Mouse (Mus musculus) cerebellum, postnatal 14 days (tissue): Measurements from ENCODE around the gene Gm12789.
A peak's percentile ranks its signal among the peaks of the same experiment; 100 is the strongest.
"Not testable (repeated sequence)": the region's sequence is repeated elsewhere in the genome, so short reads cannot be mapped to it uniquely, and the experiment has no call there.

Experiments
- DNase-seq, 2 experiments: peaks; one replicate each; pipeline ENCODE4 v3.0.0; 2021; ENCODE audit warnings: mixed read lengths in 2 of 2

Gm12789 gene

GRCm38 (mm10) chr4:101986326-101986725 lies at the start of gene Gm12789:
Gene Gm12789, plus strand, starts transcription at chr4:101986626.
- not testable (repeated sequence) for DNase-seq

GRCm38 (mm10) chr4:101940107-101940506 lies 46.3 kb upstream of the Gm12789 start, which contains the start of gene Gm12794:
Gene Gm12794, plus strand, starts transcription at chr4:101940407.
- not testable (repeated sequence) for DNase-seq

- DNase-seq: not testable (repeated sequence)
Measured at GRCm38 (mm10) chr4:101980949-101981348, 5.5 kb upstream of the Gm12789 start, which contains the start of gene Gm12790. Gene Gm12790, minus strand, starts transcription at chr4:101981049.

DNA sequence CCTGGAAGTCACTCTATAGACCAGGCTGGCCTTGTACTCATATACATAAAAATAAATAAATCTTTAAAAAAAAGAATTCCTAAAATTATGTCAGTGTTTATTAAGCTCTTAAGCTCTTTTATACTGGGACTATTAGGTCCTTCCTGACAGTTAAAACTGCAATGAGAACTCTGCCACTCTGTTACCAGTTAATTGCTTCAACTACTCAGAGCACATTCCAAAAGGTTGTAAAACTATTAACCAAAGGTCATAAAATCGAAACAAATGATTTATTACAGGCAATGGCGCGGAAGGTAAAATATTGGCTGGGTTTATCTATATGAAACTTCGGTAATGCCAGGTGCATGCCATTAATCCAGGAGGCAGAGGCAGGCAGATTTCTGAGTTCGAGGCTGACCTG lies 748 bp upstream of the Gm12789 start:
- no peak for DNase-seq

- DNase-seq: no peak
Measured at GRCm38 (mm10) chr4:101997426-101997825, 11.0 kb downstream of the Gm12789 start.

DNA sequence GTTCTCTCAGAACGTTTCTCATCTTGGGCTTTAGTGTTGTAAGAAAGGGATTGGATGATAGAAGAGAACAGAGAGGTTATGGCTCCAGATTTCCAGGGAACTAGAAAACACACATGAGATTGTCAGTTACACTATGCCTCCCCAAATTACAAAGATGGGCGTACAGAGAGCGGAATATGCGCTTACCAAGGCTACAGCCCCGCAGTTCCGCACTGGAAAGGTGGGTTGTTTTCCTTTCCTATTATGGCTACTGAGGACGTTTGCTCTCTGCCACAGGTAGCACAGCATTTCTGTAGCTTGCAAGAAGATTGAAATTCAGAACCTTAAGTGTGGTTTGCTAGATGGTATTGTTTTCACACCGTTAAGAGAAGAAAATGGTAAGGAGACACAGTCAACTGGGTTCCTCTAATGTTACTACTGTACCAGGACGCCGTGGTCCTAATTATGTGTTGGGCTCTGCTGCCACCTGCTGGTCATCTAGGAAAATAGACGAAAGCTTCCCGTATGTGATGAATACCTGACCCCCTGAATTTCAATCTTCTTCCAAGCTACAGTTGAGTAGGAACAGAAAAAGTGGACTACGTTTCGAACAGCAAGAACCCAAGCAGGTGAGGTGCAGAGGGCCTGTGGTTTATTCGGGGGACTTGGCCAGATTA lies 12.0 kb downstream of the Gm12789 start:
- DNase-seq: peak; percentile 86 to 88

DNA sequence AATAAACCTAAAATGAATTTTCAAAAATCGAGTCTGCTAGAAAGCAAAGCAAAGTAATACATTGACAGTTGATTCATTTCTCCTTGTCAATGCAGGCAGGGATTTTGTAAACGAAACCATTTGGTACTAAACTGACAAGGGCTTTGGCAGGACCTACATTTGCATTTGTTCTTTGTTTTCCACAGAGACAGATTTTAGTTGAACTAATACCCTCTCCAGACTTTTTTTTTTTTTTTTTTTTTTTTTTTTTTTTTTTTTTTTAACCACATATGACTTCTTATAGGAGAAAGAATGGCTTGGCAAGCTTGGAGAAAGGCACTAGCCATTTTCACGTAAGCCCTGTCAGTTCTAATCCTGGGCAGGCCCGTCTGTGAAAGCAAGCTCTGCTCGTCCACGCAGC lies 40.2 kb downstream of the Gm12789 start:
- no peak for DNase-seq
